20 mouse cellular contexts compared by ENCODE assay signal in genomic region chr19:35170554-35170953, GRCm38 (mm10).
DNase-seq lines count a peak whose midpoint lies in the region; ATAC-seq and TF ChIP-seq lines count a peak whose summit lies in the region.
"Had no signal": no experiment of that assay in that cellular context is flagged by ENCODE, and none has a peak within 500 bp of the region (broad histone marks: within the 10 kb centered on the region; RNA-seq: fewer than 3 reads in every experiment).

No protein-coding gene starts in this region.

- no peak for TF ChIP-seq CTCF in MEL (IDR thresholded peaks at IDR 0.05 in 2 of 3, conservative IDR thresholded peaks at IDR 0.05 in 1 of 3; ENCODE audit: control insufficient read depth in 1 of 3, insufficient read depth in 1 of 3, low read depth in 2 of 3, low read length in 3 of 3, poor library complexity in 1 of 3, severe bottlenecking in 1 of 3)
- no peak for TF ChIP-seq CTCF in liver, embryonic 14.5 days (IDR thresholded peaks at IDR 0.05; ENCODE audit: low read depth)

- no peaks in the 10 kb centered on the region for H3K27me3 ChIP-seq in MEL (ENCODE audit: control insufficient read depth in 1 of 2, insufficient read depth in 2 of 2, low read length in 2 of 2)
- H3K27me3 ChIP-seq in liver, embryonic 14.5 days (ENCODE audit: control insufficient read depth, insufficient read depth, low read length) = no peaks in the 10 kb centered on the region
- H3K27me3 ChIP-seq in neural tube, embryonic 15.5 days (replicated peaks) = no peaks in the 10 kb centered on the region
- H3K27me3 ChIP-seq: embryonic facial prominence, embryonic 13.5 days; forebrain, embryonic 12.5 days; heart, embryonic 13.5 days had no signal

- H3K4me3 ChIP-seq in MEL (ENCODE audit: control insufficient read depth in 1 of 2, insufficient read depth in 1 of 2, low read depth in 2 of 2, low read length in 2 of 2) = peak overlapping the region in 1 of 2 experiments; percentile 3; a peak in 1 of 4 replicates
- H3K4me3 ChIP-seq in liver, embryonic 14.5 days (ENCODE audit: insufficient read depth in 1 of 2, low read depth in 2 of 2, low read length in 2 of 2) = no peak overlapping the region
- H3K4me3 ChIP-seq in neural tube, embryonic 15.5 days (replicated peaks) = no peak overlapping the region
- H3K4me3 ChIP-seq: embryonic facial prominence, embryonic 13.5 days; forebrain, embryonic 12.5 days; heart, embryonic 13.5 days had no signal

- H3K36me3 ChIP-seq in MEL (ENCODE audit: control insufficient read depth in 1 of 2, insufficient read depth in 2 of 2, low read length in 2 of 2) = peaks cover 0 to 42% of the 10 kb centered on the region in 2 experiments; a peak in 2 of 4 replicates
- H3K36me3 ChIP-seq in liver, embryonic 14.5 days (replicated peaks; ENCODE audit: control insufficient read depth, insufficient read depth, low read depth) = no peaks in the 10 kb centered on the region
- no peaks in the 10 kb centered on the region for H3K36me3 ChIP-seq in neural tube, embryonic 15.5 days
- H3K36me3 ChIP-seq: embryonic facial prominence, embryonic 13.5 days; forebrain, embryonic 12.5 days; heart, embryonic 13.5 days had no signal

- no peak for TF ChIP-seq POLR2A in MEL (IDR thresholded peaks at IDR 0.05; ENCODE audit: control insufficient read depth in 1 of 2, insufficient read depth in 1 of 2, low read depth in 1 of 2, low read length in 2 of 2, poor library complexity in 1 of 2)

- peaks cover 12 to 24% of the 10 kb centered on the region in 2 experiments for H3K4me1 ChIP-seq in MEL (ENCODE audit: control insufficient read depth in 1 of 2, insufficient read depth in 2 of 2, low read length in 2 of 2)
- peaks cover 8 to 13% of the 10 kb centered on the region in 2 experiments for H3K4me1 ChIP-seq in liver, embryonic 14.5 days (replicated peaks; ENCODE audit: control insufficient read depth in 2 of 2, insufficient read depth in 2 of 2, low read length in 1 of 2)
- no peaks in the 10 kb centered on the region for H3K4me1 ChIP-seq in neural tube, embryonic 15.5 days
- H3K4me1 ChIP-seq: embryonic facial prominence, embryonic 13.5 days; forebrain, embryonic 12.5 days; heart, embryonic 13.5 days had no signal

- DNase-seq in MEL (ENCODE audit: low read depth, low spot score) (peak; percentile 85), liver (peak; percentile 23)
- peak; percentile 26 to 44 (median 33) for DNase-seq in liver, embryonic 14.5 days (ENCODE audit: low read depth in 3 of 3, low spot score in 3 of 3)
- no peak for DNase-seq in left cerebral cortex, adult 8-10 months (ENCODE audit: low spot score in 2 of 2)
- no peak for DNase-seq in left cerebral cortex, adult 11 months (ENCODE audit: low spot score)
- DNase-seq in kidney, postnatal 14 days = no peak
- DNase-seq: adrenal gland, adult 8-10 months; adrenal gland, postnatal 36 days; cerebellum, adult 11-12 months; cerebellum, adult 9-11 months; cerebellum, postnatal 36 days; gastrocnemius, postnatal 10 days; heart, postnatal 36 days had no signal

- TF ChIP-seq RAD21 in MEL (IDR thresholded peaks at IDR 0.05; ENCODE audit: low read depth, low read length) = no peak

- TF ChIP-seq EP300 in MEL (IDR thresholded peaks at IDR 0.05; ENCODE audit: low read depth in 1 of 2, low read length in 2 of 2) = peak; percentile 95 to 96
- TF ChIP-seq EP300 in liver, embryonic 14.5 days (IDR thresholded peaks at IDR 0.05; ENCODE audit: low read depth) = peak; percentile 70

- WGBS in liver, embryonic 14.5 days (ENCODE audit: insufficient replicate concordance) = 28% methylated on average over 2 of the region's 2 CpGs
- WGBS in neural tube, embryonic 15.5 days = 52% methylated on average over 2 of the region's 2 CpGs

- H3K27ac ChIP-seq in MEL (ENCODE audit: control insufficient read depth, low read depth, low read length) = peak overlapping the region; percentile 86
- no peak overlapping the region for H3K27ac ChIP-seq in liver, embryonic 14.5 days
- H3K27ac ChIP-seq in neural tube, embryonic 15.5 days (replicated peaks) = no peak overlapping the region
- H3K27ac ChIP-seq: embryonic facial prominence, embryonic 13.5 days; forebrain, embryonic 12.5 days; heart, embryonic 13.5 days had no signal

- no peaks in the 10 kb centered on the region for H3K9me3 ChIP-seq in MEL (replicated peaks; ENCODE audit: insufficient read depth, low read length)
- H3K9me3 ChIP-seq in liver, embryonic 14.5 days (ENCODE audit: control insufficient read depth, low read length) = no peaks in the 10 kb centered on the region
- H3K9me3 ChIP-seq in neural tube, embryonic 15.5 days (replicated peaks) = no peaks in the 10 kb centered on the region
- H3K9me3 ChIP-seq: embryonic facial prominence, embryonic 13.5 days; forebrain, embryonic 12.5 days; heart, embryonic 13.5 days had no signal

- H3K79me2 ChIP-seq in MEL (ENCODE audit: control insufficient read depth, insufficient read depth, low read length, poor library complexity) = no peaks in the 10 kb centered on the region

- ATAC-seq in liver, embryonic 14.5 days (ENCODE audit: insufficient read depth) = peak; percentile 82; the same call in 1 of the 2 replicates
- peak; percentile 88 for ATAC-seq in megakaryocyte progenitor cell, adult 5-6 weeks (replicated peaks; ENCODE audit: poor library complexity)
- no peak for ATAC-seq in neural tube, embryonic 15.5 days (ENCODE audit: low FRiP score)
- ATAC-seq: forebrain, embryonic 16.5 days; hindbrain, embryonic 16.5 days had no signal

- peak overlapping the region; percentile 26; the same call in 1 of the 2 replicates for H3K4me2 ChIP-seq in liver, embryonic 14.5 days (ENCODE audit: low read depth)
- no peak overlapping the region for H3K4me2 ChIP-seq in neural tube, embryonic 15.5 days
- H3K4me2 ChIP-seq: embryonic facial prominence, embryonic 13.5 days; forebrain, embryonic 12.5 days; heart, embryonic 13.5 days had no signal

- peak overlapping the region; percentile 51; the same call in 1 of the 2 replicates for H3K9ac ChIP-seq in MEL (ENCODE audit: control insufficient read depth, low read depth, low read length, poor library complexity, severe bottlenecking)
- H3K9ac ChIP-seq in liver, embryonic 14.5 days (replicated peaks) = no peak overlapping the region; the same call in 1 of the 2 replicates
- H3K9ac ChIP-seq in neural tube, embryonic 15.5 days (replicated peaks) = no peak overlapping the region
- H3K9ac ChIP-seq: embryonic facial prominence, embryonic 13.5 days; forebrain, embryonic 12.5 days; heart, embryonic 13.5 days had no signal

TF ChIP-seq in MEL, 35 proteins besides CTCF, POLR2A, EP300 and RAD21 (continues in another document):
- TF ChIP-seq POLR2AphosphoS2 (IDR thresholded peaks at IDR 0.05; ENCODE audit: low read length) = no peak
- TF ChIP-seq HCFC1 (IDR thresholded peaks at IDR 0.05; ENCODE audit: low read depth, low read length) = 0 out of 2 replicates have a peak, but pooled peaks have one; percentile 10
- 0 out of 2 replicates have a peak, but pooled peaks have one; percentile 37 for TF ChIP-seq ZMIZ1 (IDR thresholded peaks at IDR 0.05; ENCODE audit: low read depth, low read length)
- TF ChIP-seq MYC (IDR thresholded peaks at IDR 0.05; ENCODE audit: low read depth, low read length) = no peak
- TF ChIP-seq SMC3 (IDR thresholded peaks at IDR 0.05; ENCODE audit: low read depth, low read length) = no peak
- no peak for TF ChIP-seq GABPA (IDR thresholded peaks at IDR 0.05; ENCODE audit: low read depth, low read length)
- TF ChIP-seq POLR2AphosphoS5 (IDR thresholded peaks at IDR 0.05; ENCODE audit: borderline replicate concordance, low read depth, low read length) = no peak
- TF ChIP-seq CHD2 (IDR thresholded peaks at IDR 0.05; ENCODE audit: low read length) = no peak; the same call in 1 of the 2 replicates
- peak; percentile 95 for TF ChIP-seq TCF12 (IDR thresholded peaks at IDR 0.05; ENCODE audit: low read depth, low read length)
- TF ChIP-seq NRF1 (IDR thresholded peaks at IDR 0.05; ENCODE audit: insufficient read depth, low read depth, low read length, poor library complexity, severe bottlenecking) = no peak
- peak; percentile 97 for TF ChIP-seq TAL1 (IDR thresholded peaks at IDR 0.05; ENCODE audit: low read length)
- no peak for TF ChIP-seq CHD1 (IDR thresholded peaks at IDR 0.05; ENCODE audit: low read depth, low read length)
- peak; percentile 42; the same call in 1 of the 2 replicates for TF ChIP-seq TBP (IDR thresholded peaks at IDR 0.05; ENCODE audit: low read depth, low read length)
- peak; percentile 70 for TF ChIP-seq MAZ (IDR thresholded peaks at IDR 0.05; ENCODE audit: low read depth, low read length)
- no peak for TF ChIP-seq USF1 (IDR thresholded peaks at IDR 0.05; ENCODE audit: low read depth, low read length)
- no peak for TF ChIP-seq JUND (IDR thresholded peaks at IDR 0.05; ENCODE audit: low read depth, low read length)
- no peak for TF ChIP-seq ELF1 (IDR thresholded peaks at IDR 0.05; ENCODE audit: low read depth, low read length)
- no peak for TF ChIP-seq MYB (IDR thresholded peaks at IDR 0.05; ENCODE audit: low read depth, low read length)
- TF ChIP-seq ZC3H11A (IDR thresholded peaks at IDR 0.05; ENCODE audit: low read depth, low read length) = 0 out of 2 replicates have a peak, but pooled peaks have one; percentile 11
- peak; percentile 95 for TF ChIP-seq GATA1 (IDR thresholded peaks at IDR 0.05; ENCODE audit: low read depth, low read length)
- no peak for TF ChIP-seq BHLHE40 (IDR thresholded peaks at IDR 0.05; ENCODE audit: borderline replicate concordance, low read depth, low read length)
- 0 out of 2 replicates have a peak, but pooled peaks have one; percentile 42 for TF ChIP-seq MXI1 (IDR thresholded peaks at IDR 0.05; ENCODE audit: low read depth, low read length)
- TF ChIP-seq NELFE (IDR thresholded peaks at IDR 0.05; ENCODE audit: low read depth, low read length) = no peak
- no peak for TF ChIP-seq UBTF (IDR thresholded peaks at IDR 0.05; ENCODE audit: borderline replicate concordance, insufficient read depth, low read depth, low read length)
- 0 out of 2 replicates have a peak, but pooled peaks have one; percentile 24 for TF ChIP-seq ZNF384 (IDR thresholded peaks at IDR 0.05; ENCODE audit: low read depth, low read length)
- peak; percentile 31; the same call in 1 of the 2 replicates for TF ChIP-seq KAT2A (conservative IDR thresholded peaks at IDR 0.05; ENCODE audit: low read depth, low read length)
- no peak for TF ChIP-seq E2F4 (IDR thresholded peaks at IDR 0.05; ENCODE audit: borderline replicate concordance, low read depth, low read length)
- TF ChIP-seq ETS1 (IDR thresholded peaks at IDR 0.05; ENCODE audit: low read depth, low read length) = peak; percentile 100
- no peak for TF ChIP-seq USF2 (IDR thresholded peaks at IDR 0.05; ENCODE audit: borderline replicate concordance in 1 of 2, insufficient read depth in 1 of 2, low read depth in 1 of 2, low read length in 2 of 2)
- no peak for TF ChIP-seq MEF2A (IDR thresholded peaks at IDR 0.05; ENCODE audit: extremely low read depth, insufficient replicate concordance, low read depth, low read length, poor library complexity, severe bottlenecking)
- peak; percentile 88 for TF ChIP-seq RCOR1 (IDR thresholded peaks at IDR 0.05; ENCODE audit: low read depth, low read length)

Comparison
In these comparisons a context has a peak if more than half of its experiments do, and no peak if none do; other contexts are left out.
1. DNase-seq: peak in MEL (single experiment), liver (single experiment) and liver, embryonic 14.5 days (3 of 3); none in left cerebral cortex, adult 8-10 months (0 of 2), left cerebral cortex, adult 11 months (single experiment) and kidney, postnatal 14 days (single experiment).